Mouse (Mus musculus) left cerebral cortex, adult 11 months (tissue): ENCODE results near the gene Ttf1.

Experiments
- DNase-seq: peaks from one replicate; pipeline ENCODE4 v3.0.0; 2022; ENCODE audit warnings: low spot score

Gene Ttf1

DNA sequence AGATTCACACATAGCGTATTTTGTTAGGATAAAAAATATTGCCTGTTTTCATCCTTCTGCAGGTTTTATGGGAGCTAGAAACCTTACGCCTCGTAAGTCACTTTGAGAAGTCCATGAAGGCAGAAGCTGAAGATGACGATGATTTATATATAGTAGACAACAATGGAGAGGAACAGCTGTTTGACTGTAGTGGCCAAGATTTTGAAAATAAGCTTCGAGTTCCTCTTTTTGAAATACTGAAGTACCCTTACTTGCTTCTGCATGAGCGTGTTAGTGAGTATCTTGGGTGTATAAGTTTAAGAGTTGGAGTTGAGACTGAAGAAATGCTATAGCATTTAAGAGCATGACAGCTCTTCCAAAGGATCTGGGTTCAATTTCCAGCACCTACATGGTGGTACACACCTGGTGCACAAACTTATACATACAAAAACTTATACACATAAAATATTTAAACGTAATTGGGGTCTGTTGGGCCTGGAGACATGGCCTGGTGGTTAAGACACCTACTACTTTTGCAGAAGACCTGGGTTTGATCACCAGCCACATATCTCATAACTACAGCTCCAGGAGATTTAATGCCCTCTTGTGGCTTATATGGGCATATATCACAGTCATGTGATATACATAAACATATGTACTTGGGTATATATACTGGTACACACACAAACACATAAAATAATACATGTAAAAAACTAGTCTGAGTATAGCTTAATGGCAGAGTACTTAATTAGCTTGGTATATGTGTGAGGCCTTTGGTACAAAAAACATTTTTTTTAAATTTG is 70.2 kb downstream of the Ttf1 start:
- DNase-seq, result no peak

DNA sequence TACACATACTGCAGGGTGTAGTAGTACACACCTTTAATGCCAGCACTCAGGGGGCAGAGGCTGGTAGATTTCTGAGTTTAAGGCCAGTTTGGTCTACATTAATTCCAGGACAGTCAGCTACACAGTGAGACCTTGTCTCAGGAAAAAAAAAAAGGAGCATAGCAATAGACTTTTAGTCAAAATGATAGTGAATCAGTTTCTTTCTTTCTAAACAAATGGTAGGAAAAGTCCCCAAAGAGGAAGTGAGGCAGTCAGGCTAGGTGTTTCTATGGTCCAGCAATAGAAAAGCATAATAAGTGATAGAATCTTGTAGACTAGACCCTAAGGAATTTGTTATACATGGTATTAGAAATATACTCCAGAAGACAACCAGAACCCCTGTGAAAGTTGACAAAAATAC is 75.1 kb downstream of the Ttf1 start:
- DNase-seq, result no peak
